Mouse (Mus musculus): ENCODE measurements around the gene Gpatch1.

DNA sequence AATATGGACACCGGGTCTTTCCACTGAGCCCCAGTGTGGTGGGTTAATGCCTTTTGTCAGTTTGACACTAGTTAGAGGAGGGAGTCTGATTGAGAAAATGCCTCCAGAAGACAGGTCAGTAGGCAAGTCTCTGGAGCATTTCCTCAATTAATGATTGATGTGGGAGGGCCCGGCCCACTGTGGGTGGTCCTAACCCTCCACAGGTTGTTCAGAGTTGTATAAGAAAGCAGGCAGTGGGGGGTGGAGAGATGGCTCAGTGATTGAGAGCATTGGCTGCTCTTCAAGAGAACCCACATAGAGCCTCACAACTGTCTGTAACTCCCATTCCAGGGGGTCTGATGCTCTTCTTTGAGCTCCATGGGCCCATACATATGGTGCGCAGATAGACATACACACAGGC, 13.3 kb upstream of the Gpatch1 start:
- TF ChIP-seq CTCF (IDR thresholded peaks at IDR 0.05; ENCODE audit: borderline replicate concordance, control insufficient read depth, extremely low read depth, insufficient read depth, low read length, poor library complexity) (no peak), POLR2A (IDR thresholded peaks at IDR 0.05; ENCODE audit: control insufficient read depth, extremely low read depth, insufficient read depth, low read length, poor library complexity) (no peak)
